Mouse (Mus musculus) midbrain, embryonic 10.5 days (tissue): Measurements from ENCODE around the gene Acsm3. TPM values are rescaled to one million over a fixed set of nuclear protein-coding genes. Genes with fewer than 3 reads are reported as not detected.
A peak's percentile ranks its signal among the peaks of the same experiment; 100 is the strongest.

Source experiments
- DNase-seq: peaks from one replicate; pipeline ENCODE4 v3.0.0-alpha.2; 2017; ENCODE audit warnings: low spot score
- H3K27ac ChIP-seq: fragments of 300-500 bp; sonication (generic); replicated peaks from 2 replicates; pipeline ENCODE4 v1.5.1; 2016; ENCODE audit warnings: mild to moderate bottlenecking
- H3K27me3 ChIP-seq: fragments of 300-500 bp; sonication (generic); 2 replicates; pipeline ENCODE4 v1.6.1; 2016; ENCODE audit warnings: low read depth, mild to moderate bottlenecking; ENCODE audit not compliant: poor library complexity, severe bottlenecking
- H3K36me3 ChIP-seq: fragments of 300-500 bp; sonication (generic); 2 replicates; pipeline ENCODE4 v1.6.1; 2016; ENCODE audit warnings: mild to moderate bottlenecking, moderate library complexity
- H3K4me1 ChIP-seq: fragments of 300-500 bp; sonication (generic); 2 replicates; pipeline ENCODE4 v1.6.1; 2016
- H3K4me3 ChIP-seq: fragments of 300-500 bp; sonication (generic); 2 replicates; pipeline ENCODE4 v1.5.1; 2016; ENCODE audit warnings: mild to moderate bottlenecking, moderate library complexity
- H3K9me3 ChIP-seq: fragments of 300-500 bp; sonication (generic); replicated peaks from 2 replicates; pipeline ENCODE4 v1.6.1; 2016; ENCODE audit warnings: mild to moderate bottlenecking
- WGBS: fragments of 180-500 bp; shearing (Covaris S2); methylation state at CpG from one replicate; pipeline ENCODE4 v1.1.7; 2016; 5-methylcytosine and 5-hydroxymethylcytosine counted together
- polyA plus RNA-seq: library from polyadenylated mRNA; unstranded; fragments of >200 nt; fragmentation: Nextera tagmentation; extraction: Ambion mirVana; gene quantifications from 2 replicates; pipeline ENCODE4 v1.2.1, GENCODE M21; 2016

Gene Acsm3
- polyA plus RNA-seq, 1 experiment from 2014 or later: 0.10 TPM

GRCm38 (mm10) chr7:119762166-119762697 is 1.5 kb downstream of the Acsm3 start:
- no peak for DNase-seq
- no peak overlapping the region for H3K4me3 ChIP-seq
- H3K27me3 ChIP-seq: no peaks in the 10 kb centered on the region
- H3K4me1 ChIP-seq: no peaks in the 10 kb centered on the region
- no peaks in the 10 kb centered on the region; the same call in 1 of the 2 replicates for H3K9me3 ChIP-seq
- no peak overlapping the region for H3K27ac ChIP-seq
- no peaks in the 10 kb centered on the region for H3K36me3 ChIP-seq
- WGBS: 75% methylated on average over 4 of the region's 4 CpGs

- H3K4me3 ChIP-seq: no peak overlapping the region
- WGBS: 95% methylated on average over 3 of the region's 3 CpGs
- DNase-seq: no peak
- H3K27me3 ChIP-seq: no peaks in the 10 kb centered on the region
- no peaks in the 10 kb centered on the region for H3K4me1 ChIP-seq
- no peaks in the 10 kb centered on the region for H3K36me3 ChIP-seq
- no peak overlapping the region for H3K27ac ChIP-seq
- no peaks in the 10 kb centered on the region; the same call in 1 of the 2 replicates for H3K9me3 ChIP-seq
Measured at GRCm38 (mm10) chr7:119764377-119764776, 3.7 kb downstream of the Acsm3 start.

- DNase-seq: no peak
- H3K4me3 ChIP-seq: no peak overlapping the region
- H3K27ac ChIP-seq: no peak overlapping the region
- WGBS: 84% methylated on average over 6 of the region's 6 CpGs
- no peaks in the 10 kb centered on the region for H3K36me3 ChIP-seq
- H3K27me3 ChIP-seq: no peaks in the 10 kb centered on the region
- H3K4me1 ChIP-seq: no peaks in the 10 kb centered on the region
- no peaks in the 10 kb centered on the region for H3K9me3 ChIP-seq
Measured at GRCm38 (mm10) chr7:119766996-119767395, 6.3 kb downstream of the Acsm3 start.

GRCm38 (mm10) chr7:119769895-119770294 is 9.2 kb downstream of the Acsm3 start:
- H3K36me3 ChIP-seq: no peaks in the 10 kb centered on the region
- no peaks in the 10 kb centered on the region for H3K9me3 ChIP-seq
- no peak overlapping the region for H3K27ac ChIP-seq
- H3K4me1 ChIP-seq: no peaks in the 10 kb centered on the region
- no peak for DNase-seq
- H3K4me3 ChIP-seq: no peak overlapping the region
- H3K27me3 ChIP-seq: no peaks in the 10 kb centered on the region
- 96% methylated on average over 8 of the region's 8 CpGs for WGBS

GRCm38 (mm10) chr7:119783453-119783852 is 22.7 kb downstream of the Acsm3 start:
- DNase-seq: no peak
- Histone ChIP-seq H3K4me1 (no peaks in the 10 kb centered on the region), H3K27ac (no peak overlapping the region), H3K27me3 (no peaks in the 10 kb centered on the region), H3K4me3 (no peak overlapping the region), H3K9me3 (no peaks in the 10 kb centered on the region), H3K36me3 (peaks cover 58% of the 10 kb centered on the region)
- WGBS: 91% methylated on average over 2 of the region's 2 CpGs

- Histone ChIP-seq H3K4me1 (no peaks in the 10 kb centered on the region), H3K9me3 (no peaks in the 10 kb centered on the region), H3K36me3 (peaks cover 73% of the 10 kb centered on the region), H3K27ac (no peak overlapping the region), H3K27me3 (no peaks in the 10 kb centered on the region), H3K4me3 (no peak overlapping the region)
- 94% methylated on average over 5 of the region's 5 CpGs for WGBS
- no peak for DNase-seq
Measured at GRCm38 (mm10) chr7:119784908-119785307, 24.2 kb downstream of the Acsm3 start.

- H3K27me3 ChIP-seq: no peaks in the 10 kb centered on the region
- no peak overlapping the region for H3K4me3 ChIP-seq
- H3K27ac ChIP-seq: no peak overlapping the region
- H3K9me3 ChIP-seq: no peaks in the 10 kb centered on the region
- 92% methylated on average over 3 of the region's 3 CpGs for WGBS
- no peak for DNase-seq
- H3K4me1 ChIP-seq: peaks cover 12% of the 10 kb centered on the region
- peaks cover 82% of the 10 kb centered on the region for H3K36me3 ChIP-seq
Measured at GRCm38 (mm10) chr7:119789024-119789423, 28.3 kb downstream of the Acsm3 start.

GRCm38 (mm10) chr7:119793586-119794250 is 33.0 kb downstream of the Acsm3 start, which contains the start of the genes Rexo5 and Eri2:
Gene Rexo5, plus strand, starts transcription at chr7:119794006.
Gene Eri2, minus strand, starts transcription at chr7:119794058.
- Histone ChIP-seq H3K4me3 (peak within 1 kb of the TSS; percentile 76), H3K36me3 (peaks cover 37% of the 10 kb centered on the region), H3K9me3 (no peaks in the 10 kb centered on the region), H3K27me3 (no peaks in the 10 kb centered on the region), H3K27ac (peak within 1 kb of the TSS; percentile 93), H3K4me1 (peaks cover 26% of the 10 kb centered on the region)
- peak; percentile 94 for DNase-seq
- under 1% methylated on average over 53 of the region's 53 CpGs for WGBS

- no peak for DNase-seq
- Histone ChIP-seq H3K36me3 (peaks cover 37% of the 10 kb centered on the region), H3K27ac (peak overlapping the region; percentile 93), H3K4me3 (peak overlapping the region; percentile 76), H3K9me3 (no peaks in the 10 kb centered on the region), H3K4me1 (peaks cover 26% of the 10 kb centered on the region), H3K27me3 (no peaks in the 10 kb centered on the region)
- WGBS: 0% methylated on average over 21 of the region's 21 CpGs
Measured at GRCm38 (mm10) chr7:119794251-119794638, 33.5 kb downstream of the Acsm3 start.

GRCm38 (mm10) chr7:119795311-119795710 is 34.6 kb downstream of the Acsm3 start:
- no peaks in the 10 kb centered on the region for H3K9me3 ChIP-seq
- no peak for DNase-seq
- H3K27me3 ChIP-seq: no peaks in the 10 kb centered on the region

GRCm38 (mm10) chr7:119800488-119800887 is 39.8 kb downstream of the Acsm3 start:
- H3K9me3 ChIP-seq: no peaks in the 10 kb centered on the region
- no peak overlapping the region for H3K4me3 ChIP-seq
- no peaks in the 10 kb centered on the region for H3K27me3 ChIP-seq
- H3K4me1 ChIP-seq: peaks cover 2% of the 10 kb centered on the region
- no peak overlapping the region for H3K27ac ChIP-seq
- DNase-seq: no peak
- WGBS: 95% methylated on average over 3 of the region's 3 CpGs
- H3K36me3 ChIP-seq: peaks cover 50% of the 10 kb centered on the region

More at GRCm38 (mm10) chr7:119795311-119795710, 34.6 kb downstream of the Acsm3 start:
- Histone ChIP-seq H3K4me1 (peaks cover 26% of the 10 kb centered on the region), H3K4me3 (peak overlapping the region; percentile 76), H3K36me3 (peaks cover 36% of the 10 kb centered on the region), H3K27ac (peak overlapping the region; percentile 93; the same call in 1 of the 2 replicates)

GRCm38 (mm10) chr7:119800991-119801390 is 40.3 kb downstream of the Acsm3 start:
- H3K4me1 ChIP-seq: no peaks in the 10 kb centered on the region
- no peak overlapping the region for H3K27ac ChIP-seq
- H3K27me3 ChIP-seq: no peaks in the 10 kb centered on the region
- H3K4me3 ChIP-seq: no peak overlapping the region
- H3K36me3 ChIP-seq: peaks cover 55% of the 10 kb centered on the region
- WGBS: 92% methylated on average over 3 of the region's 3 CpGs
- DNase-seq: no peak
- H3K9me3 ChIP-seq: no peaks in the 10 kb centered on the region

- no peaks in the 10 kb centered on the region for H3K27me3 ChIP-seq
- WGBS: 92% methylated on average over 5 of the region's 5 CpGs
- no peaks in the 10 kb centered on the region for H3K9me3 ChIP-seq
- H3K4me3 ChIP-seq: no peak overlapping the region
- H3K36me3 ChIP-seq: peaks cover 76% of the 10 kb centered on the region
- no peak for DNase-seq
- no peak overlapping the region for H3K27ac ChIP-seq
- H3K4me1 ChIP-seq: no peaks in the 10 kb centered on the region
Measured at GRCm38 (mm10) chr7:119807396-119807795, 46.7 kb downstream of the Acsm3 start.
